Mouse (Mus musculus): ENCODE results near the gene Micall1.

The Micall1 gene

GRCm38 (mm10) chr15:79176905-79177304 is 68.2 kb downstream of the Micall1 start:
- DNase-seq (ENCODE audit: low spot score in 2 of 2), result no peak

- no peak for DNase-seq (ENCODE audit: low spot score in 2 of 2)
Measured at GRCm38 (mm10) chr15:79185213-79185612, 76.5 kb downstream of the Micall1 start.
